Mouse (Mus musculus) heart, embryonic 14.5 days (tissue): ENCODE data around the gene Elovl6. TPM values are rescaled to one million over a fixed set of nuclear protein-coding genes. Genes with fewer than 3 reads are reported as not detected.

Experiments used
- ATAC-seq: fragments of 200-750 bp; cut with Nextera tagmentation; 2 replicates; pipeline ENCODE4 v1.8.0; 2017; ENCODE audit warnings: low read depth, moderate TSS enrichment; ENCODE audit not compliant: insufficient number of reproducible peaks, insufficient read depth, low FRiP score
- H3K27ac ChIP-seq, 2 experiments: fragments of 200-500 bp in 1 of 2; fragments of 300-500 bp in 1 of 2; sonication (generic) in 1 of 2; replicated peaks in 1 of 2; 2 replicates each; pipeline ENCODE4 v1.5.1; 2012 to 2014; ENCODE audit warnings: low read depth in 2 of 2, low read length in 2 of 2, control low read depth in 1 of 2, mild to moderate bottlenecking in 1 of 2, mixed read lengths in 1 of 2; ENCODE audit not compliant: control insufficient read depth in 1 of 2, insufficient read depth in 1 of 2
- H3K27me3 ChIP-seq: fragments of 300-500 bp; sonication (generic); 2 replicates; pipeline ENCODE4 v1.6.1; 2014; ENCODE audit warnings: mild to moderate bottlenecking, low read length, control low read depth; ENCODE audit not compliant: control insufficient read depth, insufficient read depth
- H3K36me3 ChIP-seq: fragments of 300-500 bp; sonication (generic); 2 replicates; pipeline ENCODE4 v1.6.1; 2014; ENCODE audit warnings: mild to moderate bottlenecking, control low read depth, low read length, mixed read lengths; ENCODE audit not compliant: control insufficient read depth, insufficient read depth
- H3K4me1 ChIP-seq, 2 experiments: fragments of 200-500 bp in 1 of 2; fragments of 300-500 bp in 1 of 2; sonication (generic) in 1 of 2; 2 replicates each; pipeline ENCODE4 v1.6.1; 2012 to 2014; ENCODE audit warnings: low read length in 2 of 2, control low read depth in 1 of 2, mixed read lengths in 1 of 2; ENCODE audit not compliant: control insufficient read depth in 2 of 2, insufficient read depth in 2 of 2
- H3K4me2 ChIP-seq: fragments of 300-500 bp; sonication (generic); 2 replicates; pipeline ENCODE4 v1.6.1; 2014; ENCODE audit warnings: mild to moderate bottlenecking, low read length
- H3K4me3 ChIP-seq, 2 experiments: fragments of 200-500 bp in 1 of 2; fragments of 300-500 bp in 1 of 2; sonication (generic) in 1 of 2; 2 replicates each; pipeline ENCODE4 v1.5.1; 2012 to 2014; ENCODE audit warnings: low read length in 2 of 2, mild to moderate bottlenecking in 2 of 2, control low read depth in 1 of 2, low read depth in 1 of 2, moderate library complexity in 1 of 2; ENCODE audit not compliant: control insufficient read depth in 1 of 2, insufficient read depth in 1 of 2
- H3K9ac ChIP-seq: fragments of 300-500 bp; sonication (generic); 2 replicates; pipeline ENCODE4 v1.6.1; 2014; ENCODE audit warnings: mild to moderate bottlenecking, low read length
- H3K9me3 ChIP-seq: fragments of 300-500 bp; sonication (generic); 2 replicates; pipeline ENCODE4 v1.6.1; 2016; ENCODE audit warnings: low read length, control low read depth; ENCODE audit not compliant: control insufficient read depth
- WGBS: fragments of 180-500 bp; shearing (Covaris S2); extraction: QIAGEN DNeasy Blood & Tissue Kit; methylation state at CpG from one replicate; pipeline ENCODE4 v1.1.7; 2014; 5-methylcytosine and 5-hydroxymethylcytosine counted together
- polyA plus RNA-seq: library from polyadenylated mRNA; unstranded; fragments of >200 nt; fragmentation: Nextera tagmentation; extraction: Ambion mirVana; gene quantifications from 2 replicates; pipeline ENCODE4 v1.2.1, GENCODE M21; 2014

Elovl6 gene
- polyA plus RNA-seq, 1 experiment from 2014 or later, result 9.8 TPM

GRCm38 (mm10) chr3:129558016-129558955 lies 26.1 kb downstream of the Elovl6 start:
- H3K4me3 ChIP-seq, result no peak overlapping the region
- ATAC-seq, result no peak
- no peaks in the 10 kb centered on the region for H3K36me3 ChIP-seq
- H3K27ac ChIP-seq, result no peak overlapping the region
- WGBS, result 79% methylated on average over 22 of the region's 22 CpGs
- no peaks in the 10 kb centered on the region for H3K27me3 ChIP-seq
- H3K9me3 ChIP-seq, result no peaks in the 10 kb centered on the region
- no peak overlapping the region for H3K9ac ChIP-seq
- no peak overlapping the region for H3K4me2 ChIP-seq
- H3K4me1 ChIP-seq, result peaks cover 4 to 6% of the 10 kb centered on the region in 2 experiments; a peak in 3 of 4 replicates

- H3K27ac ChIP-seq, result no peak overlapping the region
- H3K4me2 ChIP-seq, result no peak overlapping the region
- WGBS, result 91% methylated on average over 9 of the region's 9 CpGs
- no peak overlapping the region for H3K4me3 ChIP-seq
- no peak overlapping the region for H3K9ac ChIP-seq
- no peaks in the 10 kb centered on the region for H3K27me3 ChIP-seq
- no peaks in the 10 kb centered on the region for H3K36me3 ChIP-seq
- no peaks in the 10 kb centered on the region for H3K9me3 ChIP-seq
- H3K4me1 ChIP-seq, result peaks cover 4 to 6% of the 10 kb centered on the region in 2 experiments; a peak in 3 of 4 replicates
- ATAC-seq, result no peak
Measured at GRCm38 (mm10) chr3:129560068-129560467, 27.9 kb downstream of the Elovl6 start.

GRCm38 (mm10) chr3:129561011-129561410 lies 28.9 kb downstream of the Elovl6 start:
- Histone ChIP-seq H3K27me3 (no peaks in the 10 kb centered on the region), H3K9me3 (no peaks in the 10 kb centered on the region), H3K4me2 (no peak overlapping the region), H3K4me3 (no peak overlapping the region), H3K9ac (no peak overlapping the region), H3K27ac (no peak overlapping the region), H3K36me3 (no peaks in the 10 kb centered on the region), H3K4me1 (peaks cover 9 to 11% of the 10 kb centered on the region in 2 experiments)
- no peak for ATAC-seq
- 90% methylated on average over 10 of the region's 10 CpGs for WGBS

GRCm38 (mm10) chr3:129561853-129562252 lies 29.7 kb downstream of the Elovl6 start:
- ATAC-seq, result no peak
- Histone ChIP-seq H3K27ac (no peak overlapping the region), H3K27me3 (no peaks in the 10 kb centered on the region), H3K4me3 (no peak overlapping the region), H3K4me2 (no peak overlapping the region), H3K36me3 (no peaks in the 10 kb centered on the region), H3K4me1 (peaks cover 10 to 20% of the 10 kb centered on the region in 2 experiments), H3K9me3 (no peaks in the 10 kb centered on the region), H3K9ac (no peak overlapping the region)
- 86% methylated on average over 2 of the region's 2 CpGs for WGBS

GRCm38 (mm10) chr3:129562411-129562810 lies 30.3 kb downstream of the Elovl6 start:
- peaks cover 10 to 23% of the 10 kb centered on the region in 2 experiments for H3K4me1 ChIP-seq
- H3K36me3 ChIP-seq, result no peaks in the 10 kb centered on the region
- no peak overlapping the region for H3K4me2 ChIP-seq
- ATAC-seq, result no peak
- 91% methylated on average over 4 of the region's 4 CpGs for WGBS
- H3K4me3 ChIP-seq, result no peak overlapping the region
- no peak overlapping the region for H3K27ac ChIP-seq
- H3K27me3 ChIP-seq, result no peaks in the 10 kb centered on the region
- H3K9me3 ChIP-seq, result no peaks in the 10 kb centered on the region
- H3K9ac ChIP-seq, result no peak overlapping the region

GRCm38 (mm10) chr3:129563807-129564206 lies 31.7 kb downstream of the Elovl6 start:
- H3K27ac ChIP-seq, result no peak overlapping the region
- no peak for ATAC-seq
- no peaks in the 10 kb centered on the region for H3K9me3 ChIP-seq
- H3K4me2 ChIP-seq, result no peak overlapping the region
- H3K4me1 ChIP-seq, result peaks cover 10 to 21% of the 10 kb centered on the region in 2 experiments
- 91% methylated on average over 4 of the region's 4 CpGs for WGBS
- H3K27me3 ChIP-seq, result no peaks in the 10 kb centered on the region
- H3K9ac ChIP-seq, result no peak overlapping the region
- H3K4me3 ChIP-seq, result no peak overlapping the region
- H3K36me3 ChIP-seq, result no peaks in the 10 kb centered on the region

GRCm38 (mm10) chr3:129564852-129565251 lies 32.7 kb downstream of the Elovl6 start:
- Histone ChIP-seq H3K9me3 (no peaks in the 10 kb centered on the region), H3K9ac (no peak overlapping the region), H3K4me1 (peaks cover 10 to 21% of the 10 kb centered on the region in 2 experiments), H3K27me3 (no peaks in the 10 kb centered on the region), H3K4me3 (no peak overlapping the region), H3K27ac (no peak overlapping the region), H3K36me3 (no peaks in the 10 kb centered on the region), H3K4me2 (no peak overlapping the region)
- 90% methylated on average over 2 of the region's 2 CpGs for WGBS
- no peak for ATAC-seq
